Mouse (Mus musculus): ENCODE data around the gene Nip7. TPM values are rescaled to one million over a fixed set of nuclear protein-coding genes. Genes with fewer than 3 reads are reported as not detected.
A peak's percentile ranks its signal among the peaks of the same experiment; 100 is the strongest.

Nip7 gene
- polyA plus RNA-seq (2015; fragmentation: Nextera tagmentation; extraction: Ambion mirVana) = 63.5 and 79.8 TPM in 2 replicates

DNA sequence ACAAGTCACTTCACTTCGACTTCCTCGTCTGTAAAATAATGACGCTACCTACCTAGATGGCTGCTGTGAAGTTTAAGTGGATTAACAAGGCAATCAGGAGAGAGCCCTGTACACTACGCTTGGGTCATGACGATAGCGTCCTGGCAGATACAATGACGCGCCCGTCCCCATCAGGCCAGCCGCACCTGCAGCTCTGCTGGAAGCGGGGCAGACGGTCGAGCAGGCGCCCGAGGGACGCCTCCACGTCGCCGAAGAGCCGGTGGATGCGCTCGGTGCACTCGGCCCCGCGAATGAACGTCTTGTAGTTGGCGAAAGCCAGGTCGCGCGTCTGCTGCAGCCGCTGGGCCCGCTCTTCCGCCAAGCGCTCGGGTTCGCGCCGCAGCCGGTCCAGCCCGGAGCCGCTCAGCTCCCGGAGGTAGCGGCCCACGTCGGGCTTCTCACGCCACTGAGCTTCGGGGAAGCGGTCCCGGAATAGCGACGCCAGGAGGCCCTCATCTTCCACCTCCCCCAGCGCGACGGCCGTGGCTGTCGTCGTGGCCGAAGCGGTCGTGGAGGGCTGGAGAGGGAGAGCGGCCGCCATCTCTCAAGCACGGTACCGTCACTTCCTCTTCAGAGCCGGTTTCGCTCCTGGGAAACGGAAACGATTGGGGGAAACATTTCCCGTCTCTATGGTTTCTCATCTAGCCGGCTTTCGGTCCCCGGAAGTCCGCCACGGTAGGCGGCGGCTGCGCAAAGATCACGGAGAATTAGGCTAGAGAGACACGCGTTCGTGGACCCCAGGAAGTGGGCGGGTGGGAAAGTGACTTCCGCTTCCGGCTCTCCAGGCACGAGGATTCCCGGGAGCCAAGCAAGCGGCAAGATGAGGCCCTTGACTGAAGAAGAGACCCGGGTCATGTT is at the start of gene Nip7, which contains the start of gene Cog8:
TSS of gene Nip7 (plus strand) at position 802 of the 897 bp plus-strand sequence.
TSS of gene Cog8 (minus strand) at position 614 of the 897 bp plus-strand sequence.
- Histone ChIP-seq H3K27me3 (ENCODE audit: control insufficient read depth, insufficient read depth, low read length) (no peaks in the 10 kb centered on the region), H3K27ac (ENCODE audit: low read length) (peak within 1 kb of the TSS; percentile 61), H3K9ac (ENCODE audit: low read length) (peak within 1 kb of the TSS; percentile 87), H3K4me1 (ENCODE audit: control insufficient read depth, insufficient read depth, low read length) (peaks cover 20% of the 10 kb centered on the region), H3K4me3 (replicated peaks; ENCODE audit: low read length) (peak within 1 kb of the TSS; percentile 59), H3K36me3 (ENCODE audit: control insufficient read depth, insufficient read depth, low read length) (peaks cover 18% of the 10 kb centered on the region), H3K9me3 (replicated peaks; ENCODE audit: control insufficient read depth, low read length) (no peaks in the 10 kb centered on the region), H3K4me2 (ENCODE audit: low read depth, low read length) (peak within 1 kb of the TSS; percentile 86)
- peak; percentile 95 for ATAC-seq (ENCODE audit: insufficient read depth, low FRiP score)
- under 1% methylated on average over 88 of the region's 88 CpGs for WGBS

GRCm38 (mm10) chr8:107007795-107008194 is 48.9 kb upstream of the Nip7 start:
- no peaks in the 10 kb centered on the region for H3K4me1 ChIP-seq (ENCODE audit: control insufficient read depth, insufficient read depth, low read length)
- no peak overlapping the region for H3K9ac ChIP-seq (ENCODE audit: low read length)
- no peak overlapping the region for H3K4me2 ChIP-seq (ENCODE audit: low read depth, low read length)
- H3K9me3 ChIP-seq (replicated peaks; ENCODE audit: control insufficient read depth, low read length) = no peaks in the 10 kb centered on the region
- no peak overlapping the region for H3K4me3 ChIP-seq (replicated peaks; ENCODE audit: low read length)
- 82% methylated on average over 3 of the region's 3 CpGs for WGBS
- no peak overlapping the region for H3K27ac ChIP-seq (ENCODE audit: low read length)
- peaks cover 4% of the 10 kb centered on the region; the same call in 1 of the 2 replicates for H3K36me3 ChIP-seq (ENCODE audit: control insufficient read depth, insufficient read depth, low read length)
- no peak for ATAC-seq (ENCODE audit: insufficient read depth, low FRiP score)
- H3K27me3 ChIP-seq (ENCODE audit: control insufficient read depth, insufficient read depth, low read length) = no peaks in the 10 kb centered on the region

DNA sequence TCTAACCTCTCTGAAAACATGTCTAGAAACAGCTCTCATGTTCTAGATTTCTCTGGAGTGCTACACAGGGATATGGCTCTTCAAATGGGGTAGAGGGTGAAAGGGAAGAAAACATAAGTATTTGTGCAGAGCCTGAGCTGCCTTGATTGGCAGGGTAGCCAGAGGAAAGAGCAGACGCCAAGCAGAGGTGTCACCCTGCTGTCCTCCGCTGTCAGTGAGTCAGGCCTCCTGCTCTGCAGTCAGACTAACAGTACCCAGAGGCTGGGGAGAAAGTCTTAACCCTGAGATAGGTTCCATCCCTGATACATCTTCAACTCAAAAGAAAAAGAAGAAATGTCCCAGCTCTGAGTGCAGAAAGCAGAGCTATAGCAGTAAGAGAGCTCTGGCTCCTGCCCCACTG is 44.0 kb upstream of the Nip7 start:
- no peak for ATAC-seq (ENCODE audit: insufficient read depth, low FRiP score)
- no peak overlapping the region for H3K9ac ChIP-seq (ENCODE audit: low read length)
- peaks cover 4% of the 10 kb centered on the region; the same call in 1 of the 2 replicates for H3K36me3 ChIP-seq (ENCODE audit: control insufficient read depth, insufficient read depth, low read length)
- no peaks in the 10 kb centered on the region for H3K9me3 ChIP-seq (replicated peaks; ENCODE audit: control insufficient read depth, low read length)
- H3K27ac ChIP-seq (ENCODE audit: low read length) = no peak overlapping the region
- no peaks in the 10 kb centered on the region for H3K27me3 ChIP-seq (ENCODE audit: control insufficient read depth, insufficient read depth, low read length)
- no peak overlapping the region for H3K4me2 ChIP-seq (ENCODE audit: low read depth, low read length)
- H3K4me1 ChIP-seq (ENCODE audit: control insufficient read depth, insufficient read depth, low read length) = no peaks in the 10 kb centered on the region
- 88% methylated on average over 2 of the region's 2 CpGs for WGBS
- H3K4me3 ChIP-seq (replicated peaks; ENCODE audit: low read length) = no peak overlapping the region

DNA sequence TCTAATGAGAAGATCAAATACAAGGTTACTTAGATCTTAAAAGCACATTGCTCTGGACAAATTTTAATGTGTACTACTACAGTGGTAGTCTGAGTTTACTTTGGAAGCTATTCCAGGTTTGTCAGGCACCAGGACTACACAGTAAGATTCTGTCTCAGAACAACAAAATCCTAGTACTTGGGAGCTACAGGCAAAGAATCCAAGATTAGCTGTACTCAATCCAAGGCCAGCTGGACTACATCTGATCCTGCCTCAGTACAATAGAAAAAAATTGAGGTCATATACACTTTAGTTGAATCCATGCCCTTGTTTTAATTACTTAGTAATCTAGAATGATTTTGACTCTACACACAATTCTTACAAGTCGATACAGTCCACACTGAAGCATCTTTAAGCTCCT is 41.8 kb upstream of the Nip7 start:
- Histone ChIP-seq H3K9me3 (replicated peaks; ENCODE audit: control insufficient read depth, low read length) (no peaks in the 10 kb centered on the region), H3K27me3 (ENCODE audit: control insufficient read depth, insufficient read depth, low read length) (no peaks in the 10 kb centered on the region), H3K4me1 (ENCODE audit: control insufficient read depth, insufficient read depth, low read length) (no peaks in the 10 kb centered on the region), H3K4me2 (ENCODE audit: low read depth, low read length) (no peak overlapping the region), H3K36me3 (ENCODE audit: control insufficient read depth, insufficient read depth, low read length) (0 out of 2 replicates have a peak, but pooled peaks cover under 1% of the 10 kb centered on the region), H3K4me3 (replicated peaks; ENCODE audit: low read length) (no peak overlapping the region), H3K9ac (ENCODE audit: low read length) (no peak overlapping the region), H3K27ac (ENCODE audit: low read length) (no peak overlapping the region)
- 83% methylated on average over 1 of the region's 1 CpGs for WGBS
- ATAC-seq (ENCODE audit: insufficient read depth, low FRiP score) = no peak

DNA sequence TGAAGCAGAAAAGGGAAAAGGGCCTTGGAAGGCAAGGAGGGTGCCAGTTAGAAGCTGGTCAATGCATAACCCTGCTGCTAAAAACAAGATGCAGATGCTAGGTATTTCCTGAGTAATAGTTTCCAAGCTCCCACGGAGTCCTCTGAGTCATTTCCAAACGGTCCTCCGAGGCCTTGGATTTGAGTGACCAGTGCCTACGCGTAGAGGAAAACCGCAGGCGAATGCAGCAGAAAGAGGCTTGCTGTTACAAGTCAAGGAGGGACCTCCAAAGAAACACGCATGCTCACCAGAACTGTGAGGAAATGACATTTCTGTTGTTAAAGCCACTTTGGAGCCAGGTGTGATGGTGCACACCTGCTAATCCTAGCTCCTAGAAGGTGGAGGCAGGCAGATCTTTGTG is 33.2 kb upstream of the Nip7 start:
- no peak overlapping the region for H3K4me3 ChIP-seq (replicated peaks; ENCODE audit: low read length)
- H3K27ac ChIP-seq (ENCODE audit: low read length) = no peak overlapping the region
- 87% methylated on average over 8 of the region's 8 CpGs for WGBS
- no peak overlapping the region for H3K9ac ChIP-seq (ENCODE audit: low read length)
- no peak overlapping the region for H3K4me2 ChIP-seq (ENCODE audit: low read depth, low read length)
- no peaks in the 10 kb centered on the region for H3K36me3 ChIP-seq (ENCODE audit: control insufficient read depth, insufficient read depth, low read length)
- ATAC-seq (ENCODE audit: insufficient read depth, low FRiP score) = no peak
- H3K9me3 ChIP-seq (replicated peaks; ENCODE audit: control insufficient read depth, low read length) = no peaks in the 10 kb centered on the region
- no peaks in the 10 kb centered on the region for H3K4me1 ChIP-seq (ENCODE audit: control insufficient read depth, insufficient read depth, low read length)
- no peaks in the 10 kb centered on the region for H3K27me3 ChIP-seq (ENCODE audit: control insufficient read depth, insufficient read depth, low read length)

- H3K4me1 ChIP-seq (ENCODE audit: control insufficient read depth, insufficient read depth, low read length) = peaks cover 14% of the 10 kb centered on the region
- no peaks in the 10 kb centered on the region for H3K36me3 ChIP-seq (ENCODE audit: control insufficient read depth, insufficient read depth, low read length)
- no peaks in the 10 kb centered on the region for H3K9me3 ChIP-seq (replicated peaks; ENCODE audit: control insufficient read depth, low read length)
- no peak overlapping the region for H3K4me2 ChIP-seq (ENCODE audit: low read depth, low read length)
- no peak overlapping the region for H3K4me3 ChIP-seq (replicated peaks; ENCODE audit: low read length)
- H3K27me3 ChIP-seq (ENCODE audit: control insufficient read depth, insufficient read depth, low read length) = no peaks in the 10 kb centered on the region
- H3K9ac ChIP-seq (ENCODE audit: low read length) = no peak overlapping the region
- no peak for ATAC-seq (ENCODE audit: insufficient read depth, low FRiP score)
- no peak overlapping the region for H3K27ac ChIP-seq (ENCODE audit: low read length)
- WGBS = 73% methylated on average over 3 of the region's 3 CpGs
Observed at GRCm38 (mm10) chr8:107029310-107029709, 27.4 kb upstream of the Nip7 start.

- Histone ChIP-seq H3K9me3 (replicated peaks; ENCODE audit: control insufficient read depth, low read length) (no peaks in the 10 kb centered on the region), H3K36me3 (ENCODE audit: control insufficient read depth, insufficient read depth, low read length) (no peaks in the 10 kb centered on the region), H3K27ac (ENCODE audit: low read length) (no peak overlapping the region), H3K9ac (ENCODE audit: low read length) (no peak overlapping the region), H3K4me1 (ENCODE audit: control insufficient read depth, insufficient read depth, low read length) (peaks cover 14% of the 10 kb centered on the region), H3K27me3 (ENCODE audit: control insufficient read depth, insufficient read depth, low read length) (no peaks in the 10 kb centered on the region), H3K4me3 (replicated peaks; ENCODE audit: low read length) (no peak overlapping the region), H3K4me2 (ENCODE audit: low read depth, low read length) (no peak overlapping the region)
- 67% methylated on average over 5 of the region's 5 CpGs for WGBS
- no peak for ATAC-seq (ENCODE audit: insufficient read depth, low FRiP score)
Observed at GRCm38 (mm10) chr8:107030058-107030457, 26.6 kb upstream of the Nip7 start.

GRCm38 (mm10) chr8:107030650-107031576 is 25.8 kb upstream of the Nip7 start, which contains the start of gene Vps4a:
Gene Vps4a, plus strand, starts transcription at chr8:107031222.
- Histone ChIP-seq H3K27me3 (ENCODE audit: control insufficient read depth, insufficient read depth, low read length) (no peaks in the 10 kb centered on the region), H3K4me2 (ENCODE audit: low read depth, low read length) (peak within 1 kb of the TSS; percentile 70), H3K9ac (ENCODE audit: low read length) (peak within 1 kb of the TSS; percentile 97), H3K36me3 (ENCODE audit: control insufficient read depth, insufficient read depth, low read length) (no peaks in the 10 kb centered on the region), H3K4me1 (ENCODE audit: control insufficient read depth, insufficient read depth, low read length) (peaks cover 14% of the 10 kb centered on the region), H3K9me3 (replicated peaks; ENCODE audit: control insufficient read depth, low read length) (no peaks in the 10 kb centered on the region), H3K4me3 (replicated peaks; ENCODE audit: low read length) (peak within 1 kb of the TSS; percentile 95), H3K27ac (ENCODE audit: low read length) (peak within 1 kb of the TSS; percentile 84)
- 5% methylated on average over 66 of the region's 66 CpGs for WGBS
- ATAC-seq (ENCODE audit: insufficient read depth, low FRiP score) = peak; percentile 95

Data from stomach, embryonic 16.5 days (tissue).